Mouse (Mus musculus) kidney, adult 2 months (tissue): ENCODE results near the gene Asdurf.

Experiments used
- CTCF ChIP-seq: fragments of 200-500 bp; conservative IDR thresholded peaks from 2 replicates; pipeline ENCODE4 v1.5.1; 2011; ENCODE audit warnings: low read depth, mild to moderate bottlenecking, control low read depth, low read length, moderate library complexity, mixed read lengths; ENCODE audit not compliant: insufficient read depth, insufficient read length
- POLR2A ChIP-seq: fragments of 200-500 bp; IDR thresholded peaks from one replicate; pipeline ENCODE4 v1.6.1; 2011; ENCODE audit warnings: low read depth, low read length, control low read depth

DNA sequence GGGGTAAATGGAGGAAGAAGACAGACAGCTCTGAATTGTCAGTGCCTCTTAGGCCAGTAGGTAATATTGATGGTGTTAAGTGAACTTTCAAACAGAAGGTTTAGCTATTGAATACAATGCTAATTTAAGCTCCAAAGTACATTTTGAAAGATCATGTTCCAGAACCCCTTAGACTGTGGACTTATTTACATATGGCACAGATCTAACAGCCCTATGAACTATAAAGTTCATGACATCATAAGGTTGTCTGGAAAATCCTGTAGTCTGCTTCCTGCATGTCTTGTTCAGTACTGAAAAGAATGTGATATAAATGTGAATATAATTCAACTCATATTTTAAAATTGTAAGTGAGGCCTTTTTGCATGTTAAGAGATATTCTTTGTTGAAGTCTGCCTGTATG, 6.6 kb upstream of the Asdurf start:
- TF ChIP-seq CTCF (no peak), POLR2A (no peak)
